Mouse (Mus musculus) ES-Bruce4 (cell line): Measurements from ENCODE around the gene Maats1. TPM values are rescaled to one million over a fixed set of nuclear protein-coding genes. Genes with fewer than 3 reads are reported as not detected.
"Not testable (repeated sequence)": the region's sequence is repeated elsewhere in the genome, so short reads cannot be mapped to it uniquely, and the experiment has no call there.

Source experiments
- H3K27ac ChIP-seq: 2 replicates; pipeline ENCODE4 v1.5.1; 2012; ENCODE audit warnings: low read length, inconsistent platforms; ENCODE audit not compliant: insufficient read depth
- H3K27me3 ChIP-seq: 2 replicates; pipeline ENCODE4 v1.6.1; 2012; ENCODE audit warnings: mild to moderate bottlenecking, low read length, inconsistent platforms; ENCODE audit not compliant: control insufficient read depth, poor library complexity, insufficient read depth, severe bottlenecking
- H3K36me3 ChIP-seq: 2 replicates; pipeline ENCODE4 v1.6.1; 2012; ENCODE audit warnings: inconsistent platforms, mild to moderate bottlenecking, low read length, moderate library complexity; ENCODE audit not compliant: control insufficient read depth, poor library complexity, insufficient read depth, severe bottlenecking
- H3K4me1 ChIP-seq: one replicate; pipeline ENCODE4 v1.8.1; 2011; ENCODE audit warnings: low read length; ENCODE audit not compliant: control insufficient read depth, insufficient read depth
- H3K4me3 ChIP-seq: 2 replicates; pipeline ENCODE4 v1.5.1; 2011; ENCODE audit warnings: low read depth, mild to moderate bottlenecking, low read length
- H3K9ac ChIP-seq: 2 replicates; pipeline ENCODE4 v1.6.1; 2012; ENCODE audit warnings: low read depth, mild to moderate bottlenecking, inconsistent platforms; ENCODE audit not compliant: poor library complexity, severe bottlenecking
- H3K9me3 ChIP-seq: replicated peaks from 2 replicates; pipeline ENCODE4 v1.6.1; 2012; ENCODE audit warnings: mild to moderate bottlenecking, low read length, inconsistent platforms; ENCODE audit not compliant: control insufficient read depth, poor library complexity, insufficient read depth, severe bottlenecking
- CTCF ChIP-seq: IDR thresholded peaks from one replicate; pipeline ENCODE4 v1.8.1; 2011; ENCODE audit warnings: low read depth, low read length
- EP300 ChIP-seq: IDR thresholded peaks from 2 replicates; pipeline ENCODE4 v1.6.1; 2011; ENCODE audit warnings: low read depth, low read length; ENCODE audit not compliant: insufficient read depth
- POLR2A ChIP-seq: IDR thresholded peaks from one replicate; pipeline ENCODE4 v1.8.1; 2011; ENCODE audit warnings: low read length; ENCODE audit not compliant: insufficient read depth
- polyA plus RNA-seq: library from polyadenylated mRNA; stranded (reverse); fragments of >200 nt; gene quantifications from 2 replicates; pipeline ENCODE4 v1.2.4, GENCODE M21; 2011; ENCODE audit warnings: low read depth; ENCODE audit not compliant: missing spikeins, insufficient read depth, insufficient read length

The Maats1 gene
- polyA plus RNA-seq, 1 experiment: 0.58 TPM

DNA sequence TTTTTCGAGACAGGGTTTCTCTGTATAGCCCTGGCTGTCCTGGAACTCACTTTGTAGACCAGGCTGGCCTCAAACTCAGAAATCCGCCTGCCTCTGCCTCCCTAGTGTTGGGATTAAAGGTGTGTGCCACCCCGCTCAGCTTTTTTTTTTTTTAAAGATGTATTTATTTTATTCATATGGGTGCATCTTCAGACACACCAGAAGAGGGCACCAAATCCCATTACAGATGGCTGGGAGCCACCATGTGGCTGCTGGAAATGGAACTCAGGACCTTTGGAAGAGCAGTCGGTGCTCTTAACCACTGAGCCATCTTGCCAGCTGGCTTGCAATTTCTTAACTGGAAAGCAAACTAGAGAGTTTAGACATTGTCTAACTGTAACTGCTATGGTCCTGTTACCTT is 3.9 kb downstream of the Maats1 start:
- H3K9me3 ChIP-seq, H3K36me3 ChIP-seq, H3K27me3 ChIP-seq, H3K4me3 ChIP-seq, H3K9ac ChIP-seq, H3K4me1 ChIP-seq, H3K27ac ChIP-seq: not testable (repeated sequence)
- TF ChIP-seq CTCF: peak; percentile 9

DNA sequence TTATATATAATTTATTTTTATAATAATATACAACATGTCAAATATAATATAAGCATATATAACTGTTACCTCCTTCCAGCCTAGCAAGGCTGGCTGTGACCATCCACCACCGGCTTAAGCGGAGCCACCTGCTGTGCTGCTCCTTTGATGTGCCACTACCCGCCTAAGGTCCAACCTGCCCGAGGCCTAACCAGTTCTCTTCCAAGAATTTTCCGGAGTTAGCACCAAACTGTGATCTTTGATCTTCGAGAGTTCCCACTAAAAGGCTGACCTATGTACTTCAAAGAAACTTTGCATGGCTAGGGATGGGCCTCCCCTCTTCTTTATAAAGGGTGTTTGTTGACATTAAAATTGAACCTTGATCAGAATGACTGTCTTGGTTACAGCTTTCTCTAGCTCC is 7.5 kb downstream of the Maats1 start:
- no peak overlapping the region for H3K9ac ChIP-seq
- no peaks in the 10 kb centered on the region for H3K9me3 ChIP-seq
- H3K4me1 ChIP-seq: no peaks in the 10 kb centered on the region
- no peak overlapping the region for H3K27ac ChIP-seq
- H3K4me3 ChIP-seq: no peak overlapping the region
- H3K36me3 ChIP-seq: no peaks in the 10 kb centered on the region
- TF ChIP-seq CTCF (no peak), EP300 (no peak), POLR2A (no peak)
- no peaks in the 10 kb centered on the region for H3K27me3 ChIP-seq

- Histone ChIP-seq H3K4me1 (no peaks in the 10 kb centered on the region), H3K27me3 (no peaks in the 10 kb centered on the region), H3K9ac (no peak overlapping the region), H3K27ac (no peak overlapping the region), H3K4me3 (no peak overlapping the region), H3K36me3 (no peaks in the 10 kb centered on the region), H3K9me3 (no peaks in the 10 kb centered on the region)
- peak; percentile 19 for TF ChIP-seq CTCF
- no peak for TF ChIP-seq EP300
- no peak for TF ChIP-seq POLR2A
Measured at GRCm38 (mm10) chr16:38329340-38329739, 12.6 kb downstream of the Maats1 start.

- Histone ChIP-seq H3K36me3 (no peaks in the 10 kb centered on the region), H3K27me3 (no peaks in the 10 kb centered on the region), H3K4me1 (no peaks in the 10 kb centered on the region), H3K9me3 (no peaks in the 10 kb centered on the region), H3K4me3 (no peak overlapping the region), H3K27ac (no peak overlapping the region), H3K9ac (no peak overlapping the region)
- TF ChIP-seq POLR2A (no peak), EP300 (no peak), CTCF (no peak)
Measured at GRCm38 (mm10) chr16:38326778-38327397, 15.1 kb downstream of the Maats1 start.

GRCm38 (mm10) chr16:38324311-38324710 is 17.6 kb downstream of the Maats1 start:
- Histone ChIP-seq H3K4me3 (no peak overlapping the region), H3K9me3 (no peaks in the 10 kb centered on the region), H3K4me1 (no peaks in the 10 kb centered on the region), H3K36me3 (no peaks in the 10 kb centered on the region), H3K27me3 (no peaks in the 10 kb centered on the region), H3K9ac (no peak overlapping the region), H3K27ac (no peak overlapping the region)
- no peak for TF ChIP-seq EP300
- TF ChIP-seq POLR2A: no peak
- TF ChIP-seq CTCF: no peak

DNA sequence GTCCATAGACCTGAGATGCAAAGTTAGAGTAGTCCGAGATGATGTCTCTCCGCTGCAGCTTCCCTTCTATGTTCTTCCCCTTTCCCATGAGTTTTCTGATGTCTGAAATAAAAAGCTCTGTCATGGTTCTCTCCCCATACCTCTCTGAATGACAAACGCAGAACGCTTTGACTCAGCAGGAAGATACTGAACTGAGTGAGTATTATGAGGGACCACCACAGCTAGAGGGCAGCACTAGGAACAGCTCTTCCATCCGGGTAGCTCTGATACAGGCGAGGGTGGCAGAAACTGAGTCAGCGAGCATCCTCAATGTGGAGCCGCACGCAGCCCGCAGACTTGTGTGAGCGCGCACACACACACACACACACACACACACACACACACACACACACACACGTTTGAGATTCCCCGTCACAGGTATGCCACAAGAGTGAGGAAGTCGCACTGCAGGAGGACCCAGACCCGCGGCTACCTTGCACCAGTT is 20.4 kb downstream of the Maats1 start:
- Histone ChIP-seq H3K9me3 (no peaks in the 10 kb centered on the region), H3K36me3 (no peaks in the 10 kb centered on the region), H3K27me3 (no peaks in the 10 kb centered on the region), H3K27ac (no peak overlapping the region), H3K4me3 (peak overlapping the region; percentile 32), H3K9ac (no peak overlapping the region), H3K4me1 (no peaks in the 10 kb centered on the region)
- TF ChIP-seq CTCF (peak; percentile 75), POLR2A (no peak)

- TF ChIP-seq CTCF (no peak), EP300 (no peak), POLR2A (no peak)
- no peak overlapping the region for H3K9ac ChIP-seq
- no peaks in the 10 kb centered on the region for H3K27me3 ChIP-seq
- H3K9me3 ChIP-seq: 0 out of 2 replicates have a peak, but pooled peaks cover 3% of the 10 kb centered on the region
- H3K27ac ChIP-seq: no peak overlapping the region
- H3K4me3 ChIP-seq: no peak overlapping the region
- H3K4me1 ChIP-seq: no peaks in the 10 kb centered on the region
- no peaks in the 10 kb centered on the region for H3K36me3 ChIP-seq
Measured at GRCm38 (mm10) chr16:38319087-38319486, 22.9 kb downstream of the Maats1 start.
